Mouse (Mus musculus) kidney, postnatal 0 days (tissue): Measurements from ENCODE around the gene Wdr62. TPM values are rescaled to one million over a fixed set of nuclear protein-coding genes. Genes with fewer than 3 reads are reported as not detected.

ENCODE experiments used
- ATAC-seq: fragments of 200-750 bp; cut with Nextera tagmentation; replicated peaks from 2 replicates; pipeline ENCODE4 v1.8.0; 2017; ENCODE audit warnings: low read depth, moderate number of reproducible peaks, moderate TSS enrichment, moderate library complexity; ENCODE audit not compliant: low FRiP score
- DNase-seq: peaks from one replicate; pipeline ENCODE4 v3.0.0-alpha.2; 2016; ENCODE audit warnings: low spot score
- H3K27ac ChIP-seq: fragments of 300-500 bp; sonication (generic); 2 replicates; pipeline ENCODE4 v1.5.1; 2014; ENCODE audit warnings: mild to moderate bottlenecking
- H3K27me3 ChIP-seq: fragments of 300-500 bp; sonication (generic); 2 replicates; pipeline ENCODE4 v1.6.1; 2014; ENCODE audit warnings: low read length, mixed read lengths; ENCODE audit not compliant: insufficient read depth
- H3K36me3 ChIP-seq: fragments of 300-500 bp; sonication (generic); 2 replicates; pipeline ENCODE4 v1.6.1; 2014; ENCODE audit warnings: low read length, mixed read lengths; ENCODE audit not compliant: insufficient read depth
- H3K4me1 ChIP-seq: fragments of 300-500 bp; sonication (generic); replicated peaks from 2 replicates; pipeline ENCODE4 v1.6.1; 2014; ENCODE audit warnings: antibody characterized with exemption, low read length, mixed read lengths; ENCODE audit not compliant: insufficient read depth
- H3K4me2 ChIP-seq: fragments of 300-500 bp; sonication (generic); 2 replicates; pipeline ENCODE4 v1.6.1; 2014; ENCODE audit warnings: mild to moderate bottlenecking, low read length, moderate library complexity, mixed read lengths
- H3K4me3 ChIP-seq: fragments of 300-500 bp; sonication (generic); replicated peaks from 2 replicates; pipeline ENCODE4 v1.5.1; 2014; ENCODE audit warnings: low read depth, low read length
- H3K9ac ChIP-seq: fragments of 300-500 bp; sonication (generic); 2 replicates; pipeline ENCODE4 v1.6.1; 2014; ENCODE audit warnings: low read depth, low read length
- H3K9me3 ChIP-seq: fragments of 300-500 bp; sonication (generic); replicated peaks from 2 replicates; pipeline ENCODE4 v1.6.1; 2016; ENCODE audit warnings: low read length, inconsistent platforms, mixed read lengths
- CTCF ChIP-seq: IDR thresholded peaks from 2 replicates; pipeline ENCODE4 v1.5.1; 2016; ENCODE audit warnings: antibody characterized with exemption, low read depth, mild to moderate bottlenecking, moderate library complexity
- WGBS: fragments of 180-500 bp; shearing (Covaris S2); extraction: QIAGEN DNeasy Blood & Tissue Kit; methylation state at CpG from one replicate; pipeline ENCODE4 v1.1.7; 2014; 5-methylcytosine and 5-hydroxymethylcytosine counted together
- polyA plus RNA-seq: library from polyadenylated mRNA; unstranded; fragments of >200 nt; fragmentation: Nextera tagmentation; extraction: Ambion mirVana; gene quantifications from 2 replicates; pipeline ENCODE4 v1.2.1, GENCODE M21; 2015

Wdr62 gene
- polyA plus RNA-seq, 1 experiment from 2014 or later: 2.7 TPM

GRCm38 (mm10) chr7:30274383-30274782 is 5.8 kb downstream of the Wdr62 start:
- no peaks in the 10 kb centered on the region for H3K36me3 ChIP-seq
- H3K4me2 ChIP-seq: no peak overlapping the region
- H3K4me1 ChIP-seq: no peaks in the 10 kb centered on the region
- no peaks in the 10 kb centered on the region for H3K27me3 ChIP-seq
- DNase-seq: no peak
- no peak for ATAC-seq
- H3K27ac ChIP-seq: no peak overlapping the region
- WGBS: 54% methylated on average over 6 of the region's 6 CpGs
- H3K4me3 ChIP-seq: no peak overlapping the region
- no peaks in the 10 kb centered on the region for H3K9me3 ChIP-seq
- no peak for TF ChIP-seq CTCF
- no peak overlapping the region for H3K9ac ChIP-seq

- no peak for ATAC-seq
- 91% methylated on average over 4 of the region's 4 CpGs for WGBS
- H3K27ac ChIP-seq: no peak overlapping the region
These were observed 10.6 kb downstream of the Wdr62 start for GRCm38 (mm10) chr7:30269641-30270040.

GRCm38 (mm10) chr7:30266780-30267179 is 13.4 kb downstream of the Wdr62 start:
- Histone ChIP-seq H3K36me3 (no peaks in the 10 kb centered on the region), H3K9ac (no peak overlapping the region), H3K27ac (no peak overlapping the region), H3K4me2 (no peak overlapping the region), H3K9me3 (no peaks in the 10 kb centered on the region), H3K4me1 (no peaks in the 10 kb centered on the region), H3K4me3 (no peak overlapping the region), H3K27me3 (no peaks in the 10 kb centered on the region)
- no peak for DNase-seq
- no peak for TF ChIP-seq CTCF
- WGBS: 96% methylated on average over 3 of the region's 3 CpGs
- ATAC-seq: no peak

More at GRCm38 (mm10) chr7:30269641-30270040, 10.6 kb downstream of the Wdr62 start:
- no peak overlapping the region for H3K9ac ChIP-seq
- no peak for DNase-seq
- H3K9me3 ChIP-seq: no peaks in the 10 kb centered on the region
- no peaks in the 10 kb centered on the region for H3K36me3 ChIP-seq
- H3K27me3 ChIP-seq: no peaks in the 10 kb centered on the region
- no peak overlapping the region for H3K4me3 ChIP-seq
- H3K4me1 ChIP-seq: no peaks in the 10 kb centered on the region
- H3K4me2 ChIP-seq: no peak overlapping the region
- no peak for TF ChIP-seq CTCF

- Histone ChIP-seq H3K27ac (no peak overlapping the region), H3K4me3 (no peak overlapping the region), H3K9me3 (no peaks in the 10 kb centered on the region), H3K4me2 (no peak overlapping the region), H3K4me1 (no peaks in the 10 kb centered on the region), H3K27me3 (no peaks in the 10 kb centered on the region), H3K9ac (no peak overlapping the region), H3K36me3 (no peaks in the 10 kb centered on the region)
- WGBS: 91% methylated on average over 7 of the region's 7 CpGs
- ATAC-seq (no peak), DNase-seq (no peak)
- TF ChIP-seq CTCF: no peak
These were observed 14.3 kb downstream of the Wdr62 start for GRCm38 (mm10) chr7:30265935-30266334.

GRCm38 (mm10) chr7:30265531-30265930 is 14.7 kb downstream of the Wdr62 start:
- DNase-seq (no peak), ATAC-seq (no peak)
- Histone ChIP-seq H3K4me3 (no peak overlapping the region), H3K27ac (no peak overlapping the region), H3K36me3 (no peaks in the 10 kb centered on the region), H3K4me2 (no peak overlapping the region), H3K9ac (no peak overlapping the region), H3K4me1 (no peaks in the 10 kb centered on the region), H3K27me3 (no peaks in the 10 kb centered on the region), H3K9me3 (no peaks in the 10 kb centered on the region)
- TF ChIP-seq CTCF: no peak
- WGBS: 92% methylated on average over 5 of the region's 5 CpGs

GRCm38 (mm10) chr7:30265041-30265440 is 15.2 kb downstream of the Wdr62 start:
- no peaks in the 10 kb centered on the region for H3K27me3 ChIP-seq
- no peaks in the 10 kb centered on the region for H3K9me3 ChIP-seq
- WGBS: 77% methylated on average over 2 of the region's 2 CpGs
- no peak for DNase-seq
- no peak overlapping the region for H3K9ac ChIP-seq
- no peak overlapping the region for H3K27ac ChIP-seq
- no peaks in the 10 kb centered on the region for H3K4me1 ChIP-seq
- no peak for TF ChIP-seq CTCF
- no peak for ATAC-seq
- H3K36me3 ChIP-seq: no peaks in the 10 kb centered on the region
- no peak overlapping the region for H3K4me2 ChIP-seq
- no peak overlapping the region for H3K4me3 ChIP-seq
